Mouse (Mus musculus) heart, postnatal 10 days (tissue): ENCODE measurements around the gene Gm3415. TPM values are rescaled to one million over a fixed set of nuclear protein-coding genes. Genes with fewer than 3 reads are reported as not detected.
"Not testable (repeated sequence)": the region's sequence is repeated elsewhere in the genome, so short reads cannot be mapped to it uniquely, and the experiment has no call there.

Source experiments
- DNase-seq, 2 experiments: peaks; one replicate each; pipeline ENCODE4 v3.0.0; 2021
- intact Hi-C: fragments of 180-260 bp; cut with DNase I; formaldehyde crosslinking; loops from one replicate; pipeline ENCODE4 v1.15.1; 2025
- total RNA-seq, 2 experiments: library from RNA; stranded (reverse); gene quantifications; 2 replicates each; pipeline ENCODE4 v1.2.3; 2021

The Gm3415 gene
- total RNA-seq, result not detected

GRCm38 (mm10) chr5:146555836-146556235 lies at the start of gene Gm3415:
Gm3415 (plus strand) TSS chr5:146556136.
- intact Hi-C loops, DNase-seq: not testable (repeated sequence)

DNA sequence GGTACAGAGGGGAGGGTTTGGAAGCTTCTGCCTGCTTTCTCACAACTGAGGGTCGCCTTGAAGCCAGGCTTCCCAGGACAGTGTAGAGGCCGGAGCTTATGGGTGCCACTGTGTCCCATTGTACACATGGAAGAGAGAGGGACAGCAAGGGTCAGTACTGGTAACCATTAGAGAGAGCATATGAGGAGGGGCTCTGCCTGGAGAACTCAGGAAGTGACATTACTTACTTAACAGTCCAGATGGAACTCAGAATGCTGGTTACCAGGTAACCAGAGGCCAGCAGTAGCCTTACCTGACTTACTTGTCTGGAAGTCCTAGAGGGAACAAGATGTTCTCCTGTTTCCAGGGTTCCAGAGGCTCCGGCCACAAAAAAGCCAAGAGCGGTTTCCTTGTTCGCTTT lies 42.1 kb upstream of the Gm3415 start, which contains the start of gene Gm3402:
Gene Gm3402 (plus strand): TSS at position 301 of the 400 bp plus-strand sequence.
- intact Hi-C loops, DNase-seq: not testable (repeated sequence)

DNA sequence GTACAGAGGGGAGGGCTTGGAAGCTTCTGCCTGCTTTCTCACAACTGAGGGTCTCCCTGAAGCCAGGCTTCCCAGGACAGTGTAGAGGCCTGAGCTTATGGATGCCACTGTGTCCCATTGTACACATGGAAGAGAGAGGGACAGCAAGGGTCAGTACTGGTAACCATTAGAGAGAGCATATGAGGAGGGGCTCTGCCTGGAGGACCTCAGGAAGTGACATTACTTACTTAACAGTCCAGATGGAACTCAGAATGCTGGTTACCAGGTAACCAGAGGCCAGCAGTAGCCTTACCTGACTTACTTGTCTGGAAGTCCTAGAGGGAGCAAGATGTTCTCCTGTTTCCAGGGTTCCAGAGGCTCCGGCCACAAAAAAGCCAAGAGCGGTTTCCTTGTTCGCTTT lies 30.4 kb upstream of the Gm3415 start, which contains the start of gene Gm3404:
Gene Gm3404 (plus strand): TSS at position 301 of the 400 bp plus-strand sequence.
- intact Hi-C loops, DNase-seq: not testable (repeated sequence)

DNA sequence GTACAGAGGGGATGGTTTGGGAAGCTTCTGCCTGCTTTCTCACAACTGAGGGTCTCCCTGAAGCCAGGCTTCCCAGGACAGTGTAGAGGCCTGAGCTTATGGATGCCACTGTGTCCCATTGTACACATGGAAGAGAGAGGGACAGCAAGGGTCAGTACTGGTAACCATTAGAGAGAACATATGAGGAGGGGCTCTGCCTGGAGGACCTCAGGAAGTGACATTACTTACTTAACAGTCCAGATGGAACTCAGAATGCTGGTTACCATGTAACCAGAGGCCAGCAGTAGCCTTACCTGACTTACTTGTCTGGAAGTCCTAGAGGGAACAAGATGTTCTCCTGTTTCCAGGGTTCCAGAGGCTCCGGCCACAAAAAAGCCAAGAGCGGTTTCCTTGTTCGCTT lies 18.6 kb upstream of the Gm3415 start, which contains the start of gene Gm3409:
Gene Gm3409 (plus strand): TSS at position 301 of the 400 bp plus-strand sequence.
- intact Hi-C loops, DNase-seq: not testable (repeated sequence)

- intact Hi-C loops, result no loop called here
- no peak for DNase-seq
Observed at GRCm38 (mm10) chr5:146564259-146564658, 8.3 kb downstream of the Gm3415 start.

GRCm38 (mm10) chr5:146567054-146567453 lies 11.1 kb downstream of the Gm3415 start:
- intact Hi-C loops, result no loop called here
- peak in 1 of 2 experiments; percentile 5 for DNase-seq

- intact Hi-C loops, result loop anchor here (5.0 kb wide), 1 partner anchor 423 kb away; no protein-coding TSS in a partner anchor
- not testable (repeated sequence) for DNase-seq
Observed at GRCm38 (mm10) chr5:146570179-146570578, 14.2 kb downstream of the Gm3415 start.

DNA sequence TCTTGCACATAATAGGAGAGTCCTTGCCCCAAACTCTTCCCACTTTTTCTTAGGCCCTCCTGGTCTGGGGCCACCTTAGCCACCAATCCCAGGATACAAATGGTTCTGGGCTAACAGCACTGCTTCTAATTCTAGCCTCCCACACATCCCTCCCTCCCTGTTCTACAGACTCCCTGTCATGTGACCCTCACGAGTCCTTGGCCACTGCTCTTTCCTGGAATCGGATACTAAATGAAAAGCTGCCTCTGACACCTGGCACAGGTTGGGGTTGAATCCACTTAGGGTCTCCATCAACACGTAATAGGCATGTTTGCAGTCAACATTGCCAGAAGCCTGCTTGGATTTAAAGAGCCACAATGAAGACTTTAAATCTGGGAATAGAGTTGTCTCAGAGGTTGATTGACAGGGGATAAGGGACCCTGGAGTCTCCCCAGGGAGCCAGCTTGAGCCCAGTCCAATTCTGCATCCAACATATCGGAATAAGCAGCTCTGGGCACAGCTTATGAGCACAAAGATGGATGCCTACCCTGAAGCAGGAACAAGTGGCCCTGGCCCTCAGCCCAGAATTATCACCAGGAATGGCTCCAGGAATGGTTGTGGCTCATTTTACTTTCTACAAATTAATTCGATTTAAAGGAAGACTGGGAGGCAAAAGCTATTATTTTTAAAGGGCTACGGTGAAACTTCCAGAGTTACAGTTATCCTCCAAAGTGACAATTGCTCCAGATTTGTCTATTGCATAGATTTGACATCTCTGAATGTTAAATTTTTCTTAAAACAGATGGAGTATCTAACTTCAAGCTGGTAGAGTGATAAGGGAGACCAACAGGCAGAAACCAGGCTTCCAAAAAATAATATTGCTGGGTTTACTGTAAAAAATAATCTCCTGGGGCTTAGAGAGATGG lies 16.1 kb downstream of the Gm3415 start:
- peak; percentile 71 to 73 for DNase-seq
- intact Hi-C loops, result loop anchor here (5.0 kb wide), 1 partner anchor 425 kb away; no protein-coding TSS in a partner anchor

DNA sequence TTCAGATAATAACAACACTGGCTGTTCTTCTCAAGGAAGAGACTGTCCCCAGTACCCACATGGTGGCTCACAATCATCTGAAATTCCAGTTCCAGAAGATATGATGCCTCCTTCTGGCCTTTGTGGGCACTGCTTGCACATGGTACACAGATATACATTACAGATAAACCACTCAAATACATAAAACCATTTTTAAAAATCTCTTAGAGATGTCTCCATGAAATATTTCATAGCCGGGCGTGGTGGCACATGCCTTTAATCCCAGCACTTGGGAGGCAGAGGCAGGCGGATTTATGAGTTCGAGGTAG lies 16.8 kb downstream of the Gm3415 start:
- DNase-seq, result not testable (repeated sequence)
- intact Hi-C loops, result loop anchor here (5.0 kb wide), 1 partner anchor 425 kb away; no protein-coding TSS in a partner anchor

DNA sequence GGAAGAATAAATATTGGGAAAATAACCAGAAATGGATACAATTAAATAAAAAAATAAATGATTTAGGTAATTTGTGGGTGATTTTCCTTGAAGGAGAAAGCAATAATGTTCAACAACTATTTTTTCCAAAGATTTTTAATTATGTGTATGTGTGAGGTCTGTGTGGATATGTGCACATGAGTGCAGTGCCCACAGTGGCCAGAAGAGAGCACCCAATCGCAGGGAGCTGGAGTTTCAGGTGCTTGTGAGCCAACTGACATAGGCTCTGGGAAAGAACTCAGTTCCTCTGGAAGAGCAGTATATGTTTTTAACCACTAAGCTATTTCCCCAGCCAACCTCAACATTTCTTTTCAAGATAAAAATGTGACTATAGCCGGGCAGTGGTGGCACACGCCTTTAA lies 20.7 kb downstream of the Gm3415 start:
- no peak for DNase-seq
- intact Hi-C loops, result no loop called here

GRCm38 (mm10) chr5:146584156-146584477 lies 28.2 kb downstream of the Gm3415 start:
- intact Hi-C loops, result no loop called here
- DNase-seq, result no peak

- DNase-seq, result no peak
- intact Hi-C loops, result no loop called here
Observed at GRCm38 (mm10) chr5:146584478-146585306, 28.8 kb downstream of the Gm3415 start, which contains the start of gene Gpr12. Gpr12 (minus strand) TSS chr5:146585239.

DNA sequence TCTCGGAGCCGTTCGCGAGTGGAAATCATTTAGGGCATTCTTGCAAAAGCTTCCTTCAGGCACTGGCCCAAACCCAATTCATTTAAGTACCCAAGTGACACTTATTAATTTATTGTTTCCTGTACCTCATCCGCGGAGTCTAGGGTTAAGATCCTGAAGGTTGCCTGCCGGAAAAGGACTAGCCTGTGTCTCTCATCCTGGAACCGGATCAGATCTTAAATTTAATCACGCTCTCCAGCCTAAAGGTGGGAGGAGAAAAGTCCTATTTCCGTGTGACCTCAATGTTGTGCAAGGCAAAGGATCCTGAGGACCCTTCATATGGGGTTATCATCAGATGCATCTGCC lies 29.3 kb downstream of the Gm3415 start:
- DNase-seq, result no peak
- intact Hi-C loops, result no loop called here

DNA sequence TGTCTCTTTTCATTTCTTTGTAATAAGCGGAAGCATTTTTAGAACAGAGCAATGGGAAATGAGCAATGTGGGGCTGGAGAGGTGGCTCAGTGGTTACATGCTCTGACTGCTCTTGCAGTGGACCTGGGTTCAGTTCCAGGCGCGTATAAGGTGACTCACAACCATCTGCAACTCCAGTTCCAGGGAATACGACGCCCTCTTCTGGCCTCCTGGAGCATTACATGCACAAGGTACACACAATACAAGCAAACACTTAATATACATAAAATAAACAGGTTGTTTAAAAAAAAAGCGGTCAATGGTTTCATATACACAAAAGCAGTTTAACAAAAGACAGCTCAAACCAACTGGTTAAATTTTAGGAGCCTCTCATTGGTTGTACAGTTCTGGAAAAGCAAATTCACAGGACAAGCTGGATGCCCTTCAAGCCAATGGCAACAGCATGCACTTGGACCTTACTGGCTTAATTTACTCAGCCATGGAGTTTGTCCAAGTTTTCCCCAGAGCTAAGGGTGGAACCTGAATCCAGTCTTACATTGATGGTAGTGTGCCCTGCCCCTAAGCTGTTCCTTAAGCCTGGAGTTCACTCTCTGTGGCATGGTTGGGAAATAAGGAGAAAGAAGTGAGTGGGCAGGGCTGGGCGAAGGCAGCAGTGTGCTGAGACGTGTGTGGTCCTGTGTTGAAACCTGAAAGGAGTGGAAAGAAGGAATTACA lies 30.6 kb downstream of the Gm3415 start:
- DNase-seq, result no peak
- intact Hi-C loops, result no loop called here

DNA sequence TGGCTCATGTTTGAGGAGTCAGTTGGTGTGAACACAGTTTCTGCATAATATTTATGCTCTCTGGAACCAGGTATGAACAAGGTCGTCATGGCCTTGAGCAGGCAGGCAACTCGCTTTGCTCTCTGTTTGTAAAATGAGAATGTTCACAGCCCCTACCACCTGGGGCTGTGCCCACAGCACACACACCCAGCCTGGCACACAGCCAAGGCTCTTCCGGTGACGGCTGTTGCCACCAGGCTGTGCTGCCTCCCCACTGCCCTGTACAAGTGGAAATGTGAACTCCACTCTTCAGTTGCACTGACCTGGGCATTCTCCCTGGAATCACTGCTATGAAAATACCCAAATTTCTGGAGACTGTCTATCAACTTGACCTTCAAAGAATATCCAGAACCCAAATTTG lies 35.1 kb downstream of the Gm3415 start:
- DNase-seq, result no peak
- intact Hi-C loops, result no loop called here

DNA sequence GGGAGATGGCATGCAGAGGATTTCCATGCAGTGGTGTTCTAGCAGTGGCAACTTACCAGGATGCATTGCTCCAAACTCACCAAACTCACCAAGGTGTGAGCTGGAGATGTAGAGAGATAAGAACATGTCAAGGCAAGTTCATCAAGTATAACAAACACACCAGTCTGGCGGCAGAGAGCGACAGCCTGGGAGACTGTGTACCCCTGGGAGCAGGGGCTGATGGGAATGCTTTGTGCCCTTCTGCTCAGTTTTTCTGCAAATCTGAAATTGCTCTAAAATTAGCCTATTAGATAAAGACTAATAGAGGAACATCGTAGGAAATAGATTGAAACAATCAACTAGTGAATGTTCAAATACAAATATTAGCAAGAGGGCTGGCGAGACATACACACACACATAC lies 35.7 kb downstream of the Gm3415 start:
- no peak for DNase-seq
- intact Hi-C loops, result no loop called here

GRCm38 (mm10) chr5:146592580-146592979 lies 36.6 kb downstream of the Gm3415 start:
- intact Hi-C loops, result no loop called here
- DNase-seq, result no peak

- DNase-seq, result no peak
- intact Hi-C loops, result no loop called here
Observed at GRCm38 (mm10) chr5:146596612-146597502, 40.9 kb downstream of the Gm3415 start.

GRCm38 (mm10) chr5:146597503-146597874 lies 41.6 kb downstream of the Gm3415 start:
- intact Hi-C loops, result no loop called here

More at GRCm38 (mm10) chr5:146597503-146597874, 41.6 kb downstream of the Gm3415 start:
- DNase-seq, result no peak
